Mouse (Mus musculus): ENCODE measurements around the gene Med26.

DNA sequence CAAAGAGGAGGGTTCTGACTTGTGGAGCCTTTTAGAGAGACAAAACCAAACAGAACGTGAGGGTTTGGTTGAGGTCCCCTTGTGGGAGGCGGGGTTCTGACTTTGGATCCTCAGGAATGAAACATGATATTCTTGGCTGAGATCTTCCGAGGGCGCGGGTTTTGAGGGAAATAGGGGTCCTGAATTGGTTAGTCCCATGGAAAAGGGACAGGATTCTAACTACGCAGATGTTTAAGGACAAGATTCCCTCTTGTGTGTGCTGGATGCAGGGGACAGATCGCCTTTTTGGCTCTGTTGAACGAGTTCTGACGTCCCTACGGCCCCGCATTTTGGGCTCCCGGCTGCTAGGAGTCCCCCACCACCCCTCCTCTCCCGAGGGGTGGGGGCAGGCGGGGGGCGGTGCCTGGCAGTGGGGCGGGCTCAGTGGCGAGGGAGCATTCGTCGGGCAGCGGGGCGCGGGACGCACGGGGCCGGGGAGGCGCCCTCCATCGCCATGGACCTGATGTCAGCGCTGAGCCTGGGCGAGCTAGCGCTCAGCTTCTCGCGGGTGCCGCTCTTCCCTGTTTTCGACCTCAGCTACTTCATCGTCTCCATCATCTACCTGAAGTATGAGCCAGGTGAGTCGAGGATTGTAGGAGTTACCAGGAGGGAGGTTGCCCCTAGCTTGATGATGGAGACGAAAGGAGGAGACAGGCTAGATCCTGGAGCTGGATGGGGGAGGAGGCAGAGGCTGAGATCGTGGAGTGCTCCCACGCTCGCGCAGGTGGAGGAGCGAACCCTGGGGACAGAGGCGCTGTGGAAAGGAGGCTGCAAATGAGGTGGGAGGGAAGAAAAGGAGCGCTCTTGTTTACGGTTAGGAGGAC is 23.8 kb upstream of the Med26 start, which contains the start of gene Tmem38a:
- TF ChIP-seq CTCF (IDR thresholded peaks at IDR 0.05; ENCODE audit: low read depth): no peak
- TF ChIP-seq EP300 (IDR thresholded peaks at IDR 0.05; ENCODE audit: low read depth): 0 out of 2 replicates have a peak, but pooled peaks have one; percentile 13
